Mouse (Mus musculus) spleen, adult 2 months (tissue): ENCODE measurements around the gene Hmgcll1.

Experiments used
- CTCF ChIP-seq: fragments of 200-500 bp; IDR thresholded peaks from 2 replicates; pipeline ENCODE4 v1.5.1; 2011; ENCODE audit warnings: mild to moderate bottlenecking, inconsistent platforms; ENCODE audit not compliant: insufficient read depth, insufficient read length, insufficient replicate concordance; ENCODE audit errors: extremely low read depth
- POLR2A ChIP-seq: fragments of 200-500 bp; IDR thresholded peaks from 2 replicates; pipeline ENCODE4 v1.6.1; 2011; ENCODE audit warnings: low read depth, low read length, inconsistent platforms

- no peak for TF ChIP-seq CTCF
- TF ChIP-seq POLR2A = no peak
These were observed 25.1 kb downstream of the Hmgcll1 start for GRCm38 (mm10) chr9:76039711-76040110.
